Mouse (Mus musculus): ENCODE data around the gene Ptcd2.

DNA sequence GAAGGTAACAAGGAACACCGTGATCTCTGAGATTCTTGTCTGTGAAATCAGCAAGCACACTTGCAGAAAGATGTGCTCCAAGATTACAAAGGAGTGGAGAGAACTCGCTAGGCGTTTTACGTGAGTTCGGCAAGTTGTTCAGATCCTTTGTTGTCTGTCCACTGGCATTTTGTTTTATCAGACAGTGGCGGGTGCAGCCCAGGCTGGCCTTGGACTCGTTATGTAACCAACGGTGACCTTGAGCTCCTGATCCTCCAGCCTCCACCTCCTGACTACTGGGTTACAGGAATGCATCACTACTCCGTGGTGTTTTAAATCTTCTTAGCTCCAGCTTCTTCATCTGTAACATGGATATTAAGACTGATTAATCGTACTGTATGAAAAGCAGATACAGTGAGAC, 65.2 kb downstream of the Ptcd2 start:
- TF ChIP-seq CTCF (IDR thresholded peaks at IDR 0.05; ENCODE audit: low read depth, low read length) (no peak), POLR2A (IDR thresholded peaks at IDR 0.05; ENCODE audit: borderline replicate concordance, low read depth, low read length) (no peak)

Measured in bone marrow macrophage, adult 2 months (primary cell).